In genomic region chr14:76228968-76229555, GRCm38 (mm10) we compare ENCODE assay signal across 15 mouse cellular contexts.
"Had no signal": no experiment of that assay in that cellular context is flagged by ENCODE, and none has a peak within 500 bp of the region (broad histone marks: within the 10 kb centered on the region; RNA-seq: fewer than 3 reads in every experiment).

No protein-coding gene starts in this region.

- H3K27me3 ChIP-seq: limb, embryonic 13.5 days; neural tube, embryonic 15.5 days had no signal

- H3K4me3 ChIP-seq: limb, embryonic 13.5 days; midbrain, embryonic 12.5 days; myocyte; neural tube, embryonic 15.5 days had no signal

- H3K36me3 ChIP-seq: limb, embryonic 13.5 days; midbrain, embryonic 12.5 days; neural tube, embryonic 15.5 days had no signal

- H3K9ac ChIP-seq: limb, embryonic 13.5 days; midbrain, embryonic 12.5 days; neural tube, embryonic 15.5 days had no signal

- DNase-seq: kidney, adult 11 months; kidney, adult 9 months; kidney, postnatal 36 days; layer of hippocampus, adult 9-11 months; left cerebral cortex, postnatal 4 days; lung, adult 18-20 months; lung, postnatal 36 days; right cerebral cortex, adult 18-20 months; right cerebral cortex, postnatal 25 days; thymus, postnatal 36 days had no signal

- H3K4me1 ChIP-seq: limb, embryonic 13.5 days; midbrain, embryonic 12.5 days; neural tube, embryonic 15.5 days had no signal

- H3K9me3 ChIP-seq: limb, embryonic 13.5 days; midbrain, embryonic 12.5 days; neural tube, embryonic 15.5 days had no signal

- H3K4me2 ChIP-seq: limb, embryonic 13.5 days; midbrain, embryonic 12.5 days; neural tube, embryonic 15.5 days had no signal

- H3K27ac ChIP-seq: kidney, postnatal 0 days; limb, embryonic 13.5 days; midbrain, embryonic 12.5 days; neural tube, embryonic 15.5 days had no signal
